Mouse (Mus musculus) kidney, embryonic 14.5 days (tissue): Measurements from ENCODE around the gene Rbp2. TPM values are rescaled to one million over a fixed set of nuclear protein-coding genes. Genes with fewer than 3 reads are reported as not detected.
A peak's percentile ranks its signal among the peaks of the same experiment; 100 is the strongest.

Experiments used
- ATAC-seq: fragments of 200-750 bp; cut with Nextera tagmentation; 2 replicates; pipeline ENCODE4 v1.8.0; 2017; ENCODE audit warnings: moderate number of reproducible peaks, mild to moderate bottlenecking, moderate TSS enrichment, moderate library complexity; ENCODE audit not compliant: low FRiP score, low TSS enrichment
- H3K27ac ChIP-seq: fragments of 300-500 bp; sonication (generic); 2 replicates; pipeline ENCODE4 v1.5.1; 2014; ENCODE audit warnings: low read depth, mild to moderate bottlenecking, low read length, moderate library complexity, mixed read lengths
- H3K27me3 ChIP-seq: fragments of 300-500 bp; sonication (generic); 2 replicates; pipeline ENCODE4 v1.6.1; 2014; ENCODE audit warnings: mild to moderate bottlenecking, low read length; ENCODE audit not compliant: control insufficient read depth, insufficient read depth
- H3K36me3 ChIP-seq: fragments of 300-500 bp; sonication (generic); 2 replicates; pipeline ENCODE4 v1.6.1; 2014; ENCODE audit warnings: low read length, mixed read lengths; ENCODE audit not compliant: control insufficient read depth, insufficient read depth
- H3K4me1 ChIP-seq: fragments of 300-500 bp; sonication (generic); 2 replicates; pipeline ENCODE4 v1.6.1; 2014; ENCODE audit warnings: low read length, mixed read lengths; ENCODE audit not compliant: control insufficient read depth, insufficient read depth
- H3K4me2 ChIP-seq: fragments of 300-500 bp; sonication (generic); replicated peaks from 2 replicates; pipeline ENCODE4 v1.6.1; 2014; ENCODE audit warnings: low read depth, mild to moderate bottlenecking, low read length
- H3K4me3 ChIP-seq: fragments of 300-500 bp; sonication (generic); 2 replicates; pipeline ENCODE4 v1.5.1; 2014; ENCODE audit warnings: mild to moderate bottlenecking, low read length
- H3K9ac ChIP-seq: fragments of 300-500 bp; sonication (generic); 2 replicates; pipeline ENCODE4 v1.6.1; 2014; ENCODE audit warnings: low read depth, mild to moderate bottlenecking, low read length, moderate library complexity
- H3K9me3 ChIP-seq: fragments of 300-500 bp; sonication (generic); 2 replicates; pipeline ENCODE4 v1.6.1; 2016; ENCODE audit warnings: low read length; ENCODE audit not compliant: control insufficient read depth
- WGBS: fragments of 180-500 bp; shearing (Covaris S2); extraction: QIAGEN DNeasy Blood & Tissue Kit; methylation state at CpG from one replicate; pipeline ENCODE4 v1.1.7; 2014; 5-methylcytosine and 5-hydroxymethylcytosine counted together
- polyA plus RNA-seq: library from polyadenylated mRNA; unstranded; fragments of >200 nt; fragmentation: Nextera tagmentation; extraction: Ambion mirVana; gene quantifications from 2 replicates; pipeline ENCODE4 v1.2.1, GENCODE M21; 2014

Gene Rbp2
- polyA plus RNA-seq, 1 experiment from 2014 or later: 0.68 TPM

- Histone ChIP-seq H3K9ac (no peak overlapping the region), H3K27ac (no peak overlapping the region), H3K36me3 (no peaks in the 10 kb centered on the region), H3K4me2 (no peak overlapping the region), H3K4me3 (no peak overlapping the region), H3K4me1 (no peaks in the 10 kb centered on the region), H3K27me3 (no peaks in the 10 kb centered on the region), H3K9me3 (no peaks in the 10 kb centered on the region)
- ATAC-seq: no peak
- 51% methylated on average over 2 of the region's 2 CpGs for WGBS
Measured at GRCm38 (mm10) chr9:98530999-98531398, 45.1 kb downstream of the Rbp2 start.

GRCm38 (mm10) chr9:98534675-98535280, 48.9 kb downstream of the Rbp2 start:
- Histone ChIP-seq H3K36me3 (no peaks in the 10 kb centered on the region), H3K4me1 (no peaks in the 10 kb centered on the region; the same call in 1 of the 2 replicates), H3K9me3 (no peaks in the 10 kb centered on the region), H3K27me3 (no peaks in the 10 kb centered on the region), H3K9ac (no peak overlapping the region), H3K27ac (no peak overlapping the region), H3K4me2 (no peak overlapping the region), H3K4me3 (no peak overlapping the region)
- 68% methylated on average over 4 of the region's 4 CpGs for WGBS
- no peak for ATAC-seq

DNA sequence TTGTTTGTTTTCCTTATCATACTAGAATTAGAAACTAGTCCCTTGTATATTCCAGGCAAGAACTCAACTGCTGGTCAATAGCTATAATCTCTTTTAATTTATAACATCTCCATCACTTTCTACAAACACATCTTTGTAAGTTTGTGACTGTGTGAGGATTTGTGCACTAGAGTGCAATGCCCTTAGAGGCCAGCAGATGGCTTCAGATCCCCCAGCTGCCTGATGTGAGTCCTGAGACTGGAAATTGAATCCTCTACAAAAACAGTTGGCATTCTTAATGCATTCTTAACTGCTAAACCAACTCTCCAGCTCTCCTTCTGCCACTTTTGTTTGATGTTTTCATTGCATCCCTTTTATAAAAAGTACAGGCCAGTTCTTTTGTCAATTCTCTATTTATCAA, 49.8 kb downstream of the Rbp2 start:
- no peak overlapping the region for H3K4me2 ChIP-seq
- H3K36me3 ChIP-seq: no peaks in the 10 kb centered on the region
- no peaks in the 10 kb centered on the region for H3K9me3 ChIP-seq
- ATAC-seq: no peak
- no peaks in the 10 kb centered on the region; the same call in 1 of the 2 replicates for H3K4me1 ChIP-seq
- H3K4me3 ChIP-seq: no peak overlapping the region
- no peaks in the 10 kb centered on the region for H3K27me3 ChIP-seq
- no peak overlapping the region for H3K9ac ChIP-seq
- no peak overlapping the region for H3K27ac ChIP-seq

- no peaks in the 10 kb centered on the region; the same call in 1 of the 2 replicates for H3K4me1 ChIP-seq
- 20% methylated on average over 13 of the region's 13 CpGs for WGBS
- no peaks in the 10 kb centered on the region for H3K36me3 ChIP-seq
- 0 out of 2 replicates have a peak overlapping the region, but pooled peaks have one; percentile 13 for H3K9ac ChIP-seq
- ATAC-seq: peak; percentile 85; the same call in 1 of the 2 replicates
- H3K27me3 ChIP-seq: no peaks in the 10 kb centered on the region
- peak overlapping the region; percentile 17 for H3K4me2 ChIP-seq
- H3K27ac ChIP-seq: no peak overlapping the region
- peak overlapping the region; percentile 14; the same call in 1 of the 2 replicates for H3K4me3 ChIP-seq
- H3K9me3 ChIP-seq: no peaks in the 10 kb centered on the region
Measured at GRCm38 (mm10) chr9:98538017-98538712, 52.2 kb downstream of the Rbp2 start.

GRCm38 (mm10) chr9:98538713-98539360, 52.9 kb downstream of the Rbp2 start:
- 5% methylated on average over 13 of the region's 13 CpGs for WGBS
- Histone ChIP-seq H3K27ac (no peak overlapping the region), H3K9me3 (no peaks in the 10 kb centered on the region), H3K27me3 (no peaks in the 10 kb centered on the region), H3K4me3 (peak overlapping the region; percentile 14; the same call in 1 of the 2 replicates), H3K4me2 (peak overlapping the region; percentile 17), H3K36me3 (no peaks in the 10 kb centered on the region), H3K4me1 (no peaks in the 10 kb centered on the region; the same call in 1 of the 2 replicates), H3K9ac (no peak overlapping the region)
- ATAC-seq: peak; percentile 69; the same call in 1 of the 2 replicates

- Histone ChIP-seq H3K9me3 (no peaks in the 10 kb centered on the region), H3K27ac (no peak overlapping the region), H3K27me3 (no peaks in the 10 kb centered on the region), H3K4me2 (no peak overlapping the region), H3K9ac (no peak overlapping the region), H3K36me3 (no peaks in the 10 kb centered on the region), H3K4me1 (no peaks in the 10 kb centered on the region), H3K4me3 (no peak overlapping the region)
- ATAC-seq: no peak
- WGBS: 72% methylated on average over 3 of the region's 3 CpGs
Measured at GRCm38 (mm10) chr9:98544042-98544441, 58.1 kb downstream of the Rbp2 start.

Other genes starting within 250 kb of the Rbp2 start
- gene Nmnat3, start 198.7 kb upstream of the Rbp2 start, polyA plus RNA-seq: 6.4 and 8.4 TPM in 2 replicates
- gene Rbp1, start 63.2 kb upstream of the Rbp2 start, polyA plus RNA-seq: 136 and 161 TPM in 2 replicates
- gene Copb2, start 77.6 kb downstream of the Rbp2 start, polyA plus RNA-seq: 95.6 and 183 TPM in 2 replicates
- 67.4 and 75.4 TPM in 2 replicates for gene Mrps22, start 115.5 kb downstream of the Rbp2 start, polyA plus RNA-seq